Mouse (Mus musculus) frontal cortex, postnatal 25 days (tissue): Measurements from ENCODE around the gene Dnajc11.
A peak's percentile ranks its signal among the peaks of the same experiment; 100 is the strongest.

Experiments
- DNase-seq, 2 experiments: peaks; one replicate each; pipeline ENCODE4 v3.0.0; 2022; ENCODE audit warnings: low spot score in 2 of 2

Gene Dnajc11

GRCm38 (mm10) chr4:151932576-151933504, 651 bp upstream of the Dnajc11 start:
- DNase-seq, result no peak

GRCm38 (mm10) chr4:151934215-151934572, 703 bp downstream of the Dnajc11 start:
- no peak for DNase-seq

- no peak for DNase-seq
Observed at GRCm38 (mm10) chr4:151937441-151937840, 4.0 kb downstream of the Dnajc11 start.

- DNase-seq, result no peak
Observed at GRCm38 (mm10) chr4:151938089-151938488, 4.6 kb downstream of the Dnajc11 start.

- no peak for DNase-seq
Observed at GRCm38 (mm10) chr4:151946211-151946610, 12.7 kb downstream of the Dnajc11 start.

- no peak for DNase-seq
Observed at GRCm38 (mm10) chr4:151948497-151949471, 15.3 kb downstream of the Dnajc11 start.

GRCm38 (mm10) chr4:151953209-151953608, 19.7 kb downstream of the Dnajc11 start:
- no peak for DNase-seq

- no peak for DNase-seq
Observed at GRCm38 (mm10) chr4:151955791-151956190, 22.3 kb downstream of the Dnajc11 start.

GRCm38 (mm10) chr4:151957584-151958315, 24.3 kb downstream of the Dnajc11 start:
- DNase-seq, result no peak

- no peak for DNase-seq
Observed at GRCm38 (mm10) chr4:151959849-151960512, 26.5 kb downstream of the Dnajc11 start.

- no peak for DNase-seq
Observed at GRCm38 (mm10) chr4:151960513-151960854, 27.0 kb downstream of the Dnajc11 start.

GRCm38 (mm10) chr4:151962817-151963216, 29.3 kb downstream of the Dnajc11 start:
- no peak for DNase-seq

GRCm38 (mm10) chr4:151968204-151968921, 34.9 kb downstream of the Dnajc11 start:
- no peak for DNase-seq

- DNase-seq, result no peak
Observed at GRCm38 (mm10) chr4:151972221-151972967, 38.9 kb downstream of the Dnajc11 start.

GRCm38 (mm10) chr4:151975441-151975840, 42.0 kb downstream of the Dnajc11 start:
- no peak for DNase-seq

GRCm38 (mm10) chr4:151977748-151978147, 44.3 kb downstream of the Dnajc11 start:
- peak; percentile 87 to 94 for DNase-seq

- DNase-seq, result no peak
Observed at GRCm38 (mm10) chr4:151980699-151981098, 47.2 kb downstream of the Dnajc11 start.

- peak; percentile 79 to 84 for DNase-seq
Observed at GRCm38 (mm10) chr4:151981363-151981762, 47.9 kb downstream of the Dnajc11 start.

GRCm38 (mm10) chr4:151983043-151983442, 49.6 kb downstream of the Dnajc11 start:
- DNase-seq, result no peak

GRCm38 (mm10) chr4:151983560-151983959, 50.1 kb downstream of the Dnajc11 start:
- DNase-seq, result no peak
